ENCODE assay signal across 17 mouse cellular contexts in genomic region chr7:51628349-51628748, GRCm38 (mm10). TPM values are rescaled to one million over a fixed set of nuclear protein-coding genes. Genes with fewer than 3 reads are reported as not detected.
DNase-seq lines count a peak whose midpoint lies in the region; ATAC-seq lines count a peak whose summit lies in the region.
"Had no signal": no experiment of that assay in that cellular context is flagged by ENCODE, and none has a peak within 500 bp of the region (broad histone marks: within the 10 kb centered on the region; RNA-seq: fewer than 3 reads in every experiment).

No protein-coding gene starts in this region.

- no peak for DNase-seq in midbrain, embryonic 10.5 days (ENCODE audit: low spot score)
- peak; percentile 4 for DNase-seq in embryonic facial prominence, embryonic 11.5 days (ENCODE audit: low spot score)
- DNase-seq in urinary bladder, adult 18-20 months (ENCODE audit: low spot score in 2 of 2) = no peak
- no peak for DNase-seq in kidney, postnatal 14 days
- DNase-seq: adrenal gland, adult 2 months; liver, postnatal 0 days; lung, postnatal 4 days; right cerebral cortex, postnatal 25 days; thymus, postnatal 4 days had no signal

- 0 out of 2 replicates have a peak overlapping the region, but pooled peaks have one; percentile 13 for H3K4me3 ChIP-seq in midbrain, embryonic 12.5 days
- no peak overlapping the region for H3K4me3 ChIP-seq in midbrain, embryonic 10.5 days
- no peak overlapping the region for H3K4me3 ChIP-seq in embryonic facial prominence, embryonic 11.5 days (ENCODE audit: low read depth, low read length)
- H3K4me3 ChIP-seq in hindbrain, embryonic 16.5 days (ENCODE audit: low read length) = no peak overlapping the region
- 0 out of 2 replicates have a peak overlapping the region, but pooled peaks have one; percentile 8 for H3K4me3 ChIP-seq in neural tube, embryonic 15.5 days (replicated peaks)
- H3K4me3 ChIP-seq: erythroblast, embryonic 14.5 days; limb, embryonic 15.5 days had no signal

- peaks cover 25% of the 10 kb centered on the region for H3K4me1 ChIP-seq in midbrain, embryonic 12.5 days
- H3K4me1 ChIP-seq in midbrain, embryonic 10.5 days = peaks cover 33% of the 10 kb centered on the region
- no peaks in the 10 kb centered on the region for H3K4me1 ChIP-seq in embryonic facial prominence, embryonic 11.5 days (ENCODE audit: control insufficient read depth, insufficient read depth, low read length)
- H3K4me1 ChIP-seq in hindbrain, embryonic 16.5 days (ENCODE audit: control insufficient read depth, insufficient read depth, low read depth, low read length) = no peaks in the 10 kb centered on the region; the same call in 1 of the 2 replicates
- peaks cover 11% of the 10 kb centered on the region; the same call in 1 of the 2 replicates for H3K4me1 ChIP-seq in neural tube, embryonic 15.5 days

- no peak overlapping the region for H3K9ac ChIP-seq in midbrain, embryonic 12.5 days (replicated peaks)
- H3K9ac ChIP-seq in embryonic facial prominence, embryonic 11.5 days (replicated peaks; ENCODE audit: low read length) = no peak overlapping the region
- no peak overlapping the region for H3K9ac ChIP-seq in hindbrain, embryonic 16.5 days (ENCODE audit: low read depth, low read length)
- H3K9ac ChIP-seq in neural tube, embryonic 15.5 days (replicated peaks) = no peak overlapping the region
- H3K9ac ChIP-seq: limb, embryonic 15.5 days; liver, postnatal 0 days had no signal

- H3K36me3 ChIP-seq in midbrain, embryonic 12.5 days = no peaks in the 10 kb centered on the region
- H3K36me3 ChIP-seq in midbrain, embryonic 10.5 days = no peaks in the 10 kb centered on the region
- no peaks in the 10 kb centered on the region for H3K36me3 ChIP-seq in embryonic facial prominence, embryonic 11.5 days (replicated peaks; ENCODE audit: control insufficient read depth, insufficient read depth, low read depth, low read length)
- H3K36me3 ChIP-seq in hindbrain, embryonic 16.5 days (ENCODE audit: control insufficient read depth, insufficient read depth, low read length) = no peaks in the 10 kb centered on the region
- H3K36me3 ChIP-seq in neural tube, embryonic 15.5 days = no peaks in the 10 kb centered on the region
- H3K36me3 ChIP-seq: G1E; limb, embryonic 15.5 days had no signal

- 3% methylated on average over 9 of the region's 9 CpGs for WGBS in midbrain, embryonic 12.5 days
- WGBS in midbrain, embryonic 10.5 days = 2% methylated on average over 9 of the region's 9 CpGs
- 2% methylated on average over 9 of the region's 9 CpGs for WGBS in embryonic facial prominence, embryonic 11.5 days
- 1% methylated on average over 9 of the region's 9 CpGs for WGBS in hindbrain, embryonic 16.5 days
- 2% methylated on average over 9 of the region's 9 CpGs for WGBS in neural tube, embryonic 15.5 days

- ATAC-seq in midbrain, embryonic 12.5 days (ENCODE audit: low FRiP score, low read depth) = no peak
- no peak for ATAC-seq in embryonic facial prominence, embryonic 11.5 days (replicated peaks; ENCODE audit: insufficient number of reproducible peaks, low FRiP score, low TSS enrichment, low read depth)
- ATAC-seq in hindbrain, embryonic 16.5 days = no peak
- ATAC-seq in neural tube, embryonic 15.5 days (ENCODE audit: low FRiP score) = no peak
- ATAC-seq: liver, postnatal 0 days had no signal

- peak overlapping the region; percentile 53 for H3K4me2 ChIP-seq in midbrain, embryonic 12.5 days (replicated peaks)
- H3K4me2 ChIP-seq in embryonic facial prominence, embryonic 11.5 days (ENCODE audit: low read depth, low read length) = no peak overlapping the region
- H3K4me2 ChIP-seq in hindbrain, embryonic 16.5 days (ENCODE audit: low read length) = peak overlapping the region; percentile 44
- H3K4me2 ChIP-seq in neural tube, embryonic 15.5 days = peak overlapping the region; percentile 55
- H3K4me2 ChIP-seq: limb, embryonic 15.5 days had no signal

- H3K27ac ChIP-seq in midbrain, embryonic 12.5 days (replicated peaks) = peak overlapping the region; percentile 61; the same call in 1 of the 2 replicates
- no peak overlapping the region for H3K27ac ChIP-seq in midbrain, embryonic 10.5 days (replicated peaks)
- no peak overlapping the region for H3K27ac ChIP-seq in embryonic facial prominence, embryonic 11.5 days (replicated peaks; ENCODE audit: low read depth, low read length)
- no peak overlapping the region for H3K27ac ChIP-seq in hindbrain, embryonic 16.5 days (ENCODE audit: low read depth, low read length)
- peak overlapping the region; percentile 60; the same call in 1 of the 2 replicates for H3K27ac ChIP-seq in neural tube, embryonic 15.5 days (replicated peaks)
- H3K27ac ChIP-seq: limb, embryonic 15.5 days had no signal

- peaks cover 58% of the 10 kb centered on the region for H3K27me3 ChIP-seq in midbrain, embryonic 12.5 days
- H3K27me3 ChIP-seq in midbrain, embryonic 10.5 days (ENCODE audit: low read depth, poor library complexity, severe bottlenecking) = peaks cover 98% of the 10 kb centered on the region
- peaks cover 38% of the 10 kb centered on the region for H3K27me3 ChIP-seq in embryonic facial prominence, embryonic 11.5 days (ENCODE audit: control insufficient read depth, insufficient read depth, low read length)
- H3K27me3 ChIP-seq in hindbrain, embryonic 16.5 days (replicated peaks; ENCODE audit: control insufficient read depth, insufficient read depth, low read length) = peaks cover 7% of the 10 kb centered on the region
- H3K27me3 ChIP-seq in neural tube, embryonic 15.5 days (replicated peaks) = peaks cover 33% of the 10 kb centered on the region

- no peaks in the 10 kb centered on the region for H3K9me3 ChIP-seq in midbrain, embryonic 12.5 days
- no peaks in the 10 kb centered on the region for H3K9me3 ChIP-seq in midbrain, embryonic 10.5 days (replicated peaks)
- H3K9me3 ChIP-seq in embryonic facial prominence, embryonic 11.5 days (replicated peaks; ENCODE audit: control insufficient read depth, low read length) = no peaks in the 10 kb centered on the region
- H3K9me3 ChIP-seq in hindbrain, embryonic 16.5 days (ENCODE audit: control insufficient read depth, low read length) = no peaks in the 10 kb centered on the region
- no peaks in the 10 kb centered on the region for H3K9me3 ChIP-seq in neural tube, embryonic 15.5 days (replicated peaks)
- H3K9me3 ChIP-seq: limb, embryonic 15.5 days had no signal

RNA-seq across cellular contexts. Expression of gene Slc17a6, which starts 6.5 kb away (rescaled TPM):
- 52.6 and 59.0 TPM in 2 replicates for polyA plus RNA-seq in midbrain, embryonic 12.5 days (2016; fragmentation: Nextera tagmentation; extraction: Ambion mirVana)
- polyA plus RNA-seq in midbrain, embryonic 10.5 days (2016; fragmentation: Nextera tagmentation; extraction: Ambion mirVana) = 6.6 and 15.8 TPM in 2 replicates
- 5.5 and 9.5 TPM in 2 replicates for polyA plus RNA-seq in embryonic facial prominence, embryonic 11.5 days (2014; fragmentation: Nextera tagmentation; extraction: Ambion mirVana)
- 112 and 126 TPM in 2 replicates for polyA plus RNA-seq in hindbrain, embryonic 16.5 days (2015; fragmentation: Nextera tagmentation; extraction: Ambion mirVana)
- 101 and 115 TPM in 2 replicates for polyA plus RNA-seq in neural tube, embryonic 15.5 days (2015; fragmentation: Nextera tagmentation; extraction: Ambion mirVana)
- polyA plus RNA-seq: adrenal gland, adult 2 months; erythroblast, embryonic 14.5 days; G1E; heart, embryonic 14.5 days; kidney, embryonic 14.5 days; liver, postnatal 0 days had no signal

Comparison
In these comparisons a context has a peak if more than half of its experiments do, and no peak if none do; other contexts are left out.
1. H3K27ac ChIP-seq: peak in midbrain, embryonic 12.5 days (single experiment) and neural tube, embryonic 15.5 days (single experiment); none in midbrain, embryonic 10.5 days (single experiment), embryonic facial prominence, embryonic 11.5 days (single experiment) and hindbrain, embryonic 16.5 days (single experiment).
2. H3K4me3 ChIP-seq: peak in midbrain, embryonic 12.5 days (single experiment) and neural tube, embryonic 15.5 days (single experiment); none in midbrain, embryonic 10.5 days (single experiment), embryonic facial prominence, embryonic 11.5 days (single experiment) and hindbrain, embryonic 16.5 days (single experiment).